Mouse (Mus musculus) lung, adult 2 months (tissue): ENCODE results near the gene Fndc3b. TPM values are rescaled to one million over a fixed set of nuclear protein-coding genes. Genes with fewer than 3 reads are reported as not detected.

Experiments used
- DNase-seq: peaks from one replicate; pipeline ENCODE4 v3.0.0; 2022
- H3K4me1 ChIP-seq: fragments of 200-500 bp; 2 replicates; pipeline ENCODE4 v1.6.1; 2011; ENCODE audit warnings: low read length; ENCODE audit not compliant: control insufficient read depth, insufficient read depth
- H3K4me3 ChIP-seq: fragments of 200-500 bp; replicated peaks from 2 replicates; pipeline ENCODE3; 2011; ENCODE audit warnings: low read depth, mild to moderate bottlenecking, control low read depth, low read length; ENCODE audit errors: extremely low read depth
- CTCF ChIP-seq: fragments of 200-500 bp; IDR thresholded peaks from 2 replicates; pipeline ENCODE4 v1.5.1; 2011; ENCODE audit warnings: mild to moderate bottlenecking, low read length, control low read depth; ENCODE audit not compliant: insufficient read depth
- POLR2A ChIP-seq: fragments of 200-500 bp; IDR thresholded peaks from 2 replicates; pipeline ENCODE4 v1.6.1; 2011; ENCODE audit warnings: low read depth, mild to moderate bottlenecking, control low read depth, low read length, borderline replicate concordance; ENCODE audit errors: extremely low read depth
- WGBS: fragments of 180-500 bp; shearing (Covaris S2); methylation state at CpG from one replicate; pipeline ENCODE4 v1.1.7; 2018; 5-methylcytosine and 5-hydroxymethylcytosine counted together
- polyA plus RNA-seq: library from polyadenylated mRNA; depleted of rRNA; stranded (reverse); fragments of >200 nt; gene quantifications from 2 replicates; pipeline ENCODE4 v1.2.3, GENCODE M21; 2012

The Fndc3b gene
- polyA plus RNA-seq, 1 experiment, result 23.8 TPM

DNA sequence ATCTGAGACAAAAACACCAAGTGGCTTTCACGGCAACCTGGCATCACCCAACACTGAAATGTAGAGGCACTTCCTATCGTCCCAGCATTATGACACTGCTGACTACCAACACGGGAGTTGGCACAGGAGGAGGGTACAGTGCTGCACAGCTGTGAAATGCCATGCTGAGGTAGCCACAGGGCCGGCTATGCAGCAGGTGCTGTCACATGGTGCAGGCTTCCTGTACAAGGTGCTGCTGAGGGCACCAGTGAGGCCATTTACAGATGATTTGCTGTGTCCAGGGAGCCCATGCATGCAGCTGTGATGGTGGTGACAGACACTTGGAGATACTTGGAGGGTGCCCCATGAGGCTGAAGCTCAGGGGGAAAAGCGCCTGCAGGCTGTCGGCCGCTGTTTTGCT lies 249.2 kb downstream of the Fndc3b start:
- 79% methylated on average over 7 of the region's 7 CpGs for WGBS

DNA sequence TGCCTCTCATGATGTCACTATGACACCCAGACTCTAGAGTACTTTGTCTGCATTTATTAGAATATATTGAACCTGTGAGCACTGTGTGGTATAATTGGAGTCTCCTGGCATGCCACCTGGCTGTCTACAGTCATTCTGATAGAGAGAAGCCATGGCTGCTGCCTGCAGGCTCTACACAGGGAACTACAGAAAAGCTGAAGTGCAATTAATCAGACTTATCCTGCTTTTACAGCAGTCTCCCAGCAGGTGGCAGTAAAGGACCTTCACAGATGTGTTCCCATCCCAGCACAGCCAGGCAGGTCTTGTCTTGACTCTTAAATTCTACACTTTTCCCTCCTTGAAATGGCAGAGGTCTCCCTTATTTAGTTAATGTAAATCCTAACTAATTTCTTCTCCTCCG lies 250.1 kb downstream of the Fndc3b start:
- WGBS, result 54% methylated on average over 1 of the region's 1 CpGs
- no peak overlapping the region for H3K4me3 ChIP-seq
- no peaks in the 10 kb centered on the region for H3K4me1 ChIP-seq
- TF ChIP-seq POLR2A (no peak), CTCF (peak; percentile 83)
- DNase-seq, result peak; percentile 56

More for the DNA sequence above, 249.2 kb downstream of the Fndc3b start:
- Histone ChIP-seq H3K4me3 (no peak overlapping the region), H3K4me1 (0 out of 2 replicates have a peak, but pooled peaks cover 3% of the 10 kb centered on the region)
- no peak for DNase-seq
- TF ChIP-seq CTCF, result no peak
- no peak for TF ChIP-seq POLR2A

DNA sequence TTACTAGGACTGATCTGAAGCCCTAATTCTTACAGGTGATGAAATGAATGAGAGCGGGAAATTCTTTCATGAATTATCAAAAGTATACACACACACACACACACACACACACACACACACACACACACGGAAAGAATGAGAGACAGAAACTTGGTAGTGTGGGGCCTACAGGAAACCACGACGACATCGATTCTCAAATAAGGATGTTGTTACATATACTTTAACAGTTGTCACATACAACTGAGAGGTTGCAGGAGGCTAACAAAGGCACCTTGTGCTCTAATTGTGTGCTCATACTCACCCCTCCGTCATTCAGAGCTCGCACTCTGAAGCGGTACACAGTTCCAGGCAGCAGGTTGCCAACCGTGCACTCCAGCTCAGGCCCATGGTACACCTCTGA lies 252.7 kb downstream of the Fndc3b start:
- TF ChIP-seq CTCF, result no peak
- no peak for TF ChIP-seq POLR2A
- DNase-seq, result no peak
- H3K4me1 ChIP-seq, result peaks cover 6% of the 10 kb centered on the region
- WGBS, result 69% methylated on average over 9 of the region's 9 CpGs
- no peak overlapping the region for H3K4me3 ChIP-seq

DNA sequence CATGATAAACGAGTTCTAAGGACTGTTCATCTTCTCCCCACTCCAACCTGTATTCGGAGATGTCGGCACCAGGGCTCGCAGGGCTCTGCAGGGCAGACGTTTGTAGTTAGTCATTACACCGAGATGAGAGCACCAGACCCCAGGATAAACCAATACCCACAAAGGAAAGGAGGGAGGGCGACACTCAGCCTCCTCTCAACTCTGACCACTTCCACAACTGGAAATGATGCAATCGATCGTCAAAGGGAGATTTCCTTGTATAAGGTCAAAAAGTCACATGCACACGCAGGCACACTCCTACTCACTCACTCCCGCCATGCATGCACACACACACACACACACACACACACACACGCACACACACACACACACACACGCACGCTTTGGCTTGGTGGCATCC lies 254.6 kb downstream of the Fndc3b start:
- peaks cover 6% of the 10 kb centered on the region for H3K4me1 ChIP-seq
- WGBS, result 67% methylated on average over 14 of the region's 14 CpGs
- no peak for DNase-seq
- H3K4me3 ChIP-seq, result no peak overlapping the region
- TF ChIP-seq POLR2A (no peak), CTCF (no peak)

DNA sequence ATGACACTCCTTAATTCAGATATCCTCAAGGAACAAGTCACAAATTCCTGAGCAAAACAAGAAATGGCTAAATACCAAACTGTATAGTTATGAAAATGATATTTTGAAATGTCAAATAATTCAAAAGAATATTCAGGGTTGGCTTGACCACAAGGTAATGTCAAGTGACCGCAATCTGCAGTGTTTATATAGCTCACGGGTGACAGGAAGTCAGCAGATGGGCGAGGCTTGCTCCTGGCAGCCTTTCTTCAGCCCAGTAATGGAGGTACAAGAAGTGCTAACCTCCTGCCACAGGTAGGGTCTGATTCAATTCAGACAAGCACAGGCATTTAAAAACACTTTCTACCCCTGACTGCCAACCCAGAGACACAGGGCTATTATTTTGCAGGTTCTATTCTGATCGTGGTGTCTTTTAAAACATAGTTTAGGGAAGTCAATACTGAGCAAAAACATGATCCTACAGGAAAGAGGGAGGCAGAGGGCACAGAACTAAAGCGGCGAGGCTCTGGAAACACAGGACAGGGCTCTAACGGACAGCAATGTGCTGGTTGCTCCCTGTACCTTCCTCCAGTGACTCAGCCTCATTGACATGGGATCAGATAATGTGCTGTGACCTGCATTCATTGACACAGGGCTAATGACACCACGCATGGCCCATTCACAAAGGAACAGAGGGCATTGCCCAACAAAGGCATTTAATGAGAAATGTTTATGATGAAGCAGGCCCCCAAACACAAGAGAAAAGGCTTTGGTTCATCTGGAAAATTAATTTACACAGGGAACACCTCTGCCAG lies 256.5 kb downstream of the Fndc3b start:
- Histone ChIP-seq H3K4me3 (no peak overlapping the region), H3K4me1 (peaks cover 6% of the 10 kb centered on the region)
- WGBS, result 56% methylated on average over 8 of the region's 8 CpGs
- peak; percentile 26 for DNase-seq
- TF ChIP-seq CTCF (no peak), POLR2A (no peak)

DNA sequence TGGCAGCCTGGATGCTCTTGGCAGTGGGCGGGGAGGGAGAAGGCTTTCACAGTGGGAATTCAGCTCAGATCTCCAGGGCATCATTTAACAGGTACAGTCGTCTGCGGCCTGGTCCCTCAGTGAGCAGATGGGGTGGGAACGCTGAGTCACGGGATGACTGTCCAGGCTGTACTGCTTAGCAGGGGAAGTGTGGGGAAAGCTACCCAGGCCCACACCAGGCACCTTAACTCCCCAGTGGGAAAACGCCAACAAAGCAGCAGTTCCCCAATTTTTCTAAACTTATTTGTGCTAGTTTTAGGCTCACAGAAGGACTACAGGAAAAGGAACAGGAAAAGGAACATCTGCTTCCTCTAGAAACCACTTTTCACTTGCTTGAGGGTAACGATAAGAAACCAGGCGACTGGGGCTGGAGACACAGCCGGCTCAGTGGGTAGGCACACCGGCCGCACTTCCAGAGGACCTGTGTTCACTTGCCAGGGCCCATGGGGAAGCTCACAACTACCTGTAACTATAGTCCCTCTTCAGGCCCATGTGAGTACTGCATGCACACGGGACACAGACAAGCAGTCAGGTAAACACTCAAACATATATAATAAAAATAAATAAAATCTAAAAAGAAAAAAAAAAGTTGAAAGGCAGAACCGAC lies 257.5 kb downstream of the Fndc3b start:
- H3K4me3 ChIP-seq, result no peak overlapping the region
- WGBS, result 74% methylated on average over 13 of the region's 13 CpGs
- H3K4me1 ChIP-seq, result peaks cover 6% of the 10 kb centered on the region
- no peak for DNase-seq
- TF ChIP-seq CTCF (no peak), POLR2A (no peak)

DNA sequence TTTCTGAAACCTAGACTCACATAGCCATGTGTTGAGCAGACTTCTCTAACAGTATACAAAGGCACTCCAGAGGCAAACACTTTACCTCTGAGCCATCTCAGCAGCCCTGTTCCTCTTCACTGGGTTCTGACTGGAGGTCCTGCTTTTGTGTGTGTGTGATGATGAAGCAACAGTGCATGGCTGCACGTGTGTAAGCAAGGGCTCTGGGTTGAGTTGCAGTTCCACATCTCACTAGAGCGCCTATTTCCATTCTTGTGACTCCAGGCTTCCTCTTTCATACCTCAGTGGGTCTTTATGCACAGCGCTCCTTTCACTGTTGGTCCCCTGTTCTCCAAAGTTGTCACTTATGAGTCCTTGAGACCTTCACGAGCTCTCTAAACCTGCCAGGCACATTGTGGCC lies 261.7 kb downstream of the Fndc3b start:
- 83% methylated on average over 4 of the region's 4 CpGs for WGBS
- TF ChIP-seq CTCF (no peak), POLR2A (no peak)
- H3K4me1 ChIP-seq, result peaks cover under 1% of the 10 kb centered on the region; the same call in 1 of the 2 replicates
- no peak for DNase-seq
- no peak overlapping the region for H3K4me3 ChIP-seq

DNA sequence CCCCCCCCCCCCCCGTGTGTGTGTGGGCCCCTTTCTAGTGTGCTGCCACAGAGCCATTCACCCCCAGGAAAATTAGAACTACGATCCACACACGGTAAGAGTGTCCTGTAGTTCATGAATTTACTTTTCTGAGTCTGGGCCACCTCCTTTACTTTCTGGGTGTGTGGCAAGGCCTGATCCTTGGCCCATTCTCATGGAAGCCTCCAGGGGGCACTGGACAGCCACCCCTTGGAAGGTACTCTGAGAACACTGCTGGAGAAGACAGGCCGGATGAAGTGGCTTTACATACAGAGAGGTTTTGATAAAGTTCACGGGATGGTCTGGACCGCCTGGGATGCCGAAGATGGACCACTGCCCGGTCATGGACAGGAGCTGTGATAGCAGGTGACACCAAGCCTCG lies 262.7 kb downstream of the Fndc3b start:
- 85% methylated on average over 9 of the region's 9 CpGs for WGBS
- Histone ChIP-seq H3K4me3 (no peak overlapping the region), H3K4me1 (no peaks in the 10 kb centered on the region)
- no peak for DNase-seq
- TF ChIP-seq CTCF, result peak; percentile 35; the same call in 1 of the 2 replicates
- TF ChIP-seq POLR2A, result no peak

DNA sequence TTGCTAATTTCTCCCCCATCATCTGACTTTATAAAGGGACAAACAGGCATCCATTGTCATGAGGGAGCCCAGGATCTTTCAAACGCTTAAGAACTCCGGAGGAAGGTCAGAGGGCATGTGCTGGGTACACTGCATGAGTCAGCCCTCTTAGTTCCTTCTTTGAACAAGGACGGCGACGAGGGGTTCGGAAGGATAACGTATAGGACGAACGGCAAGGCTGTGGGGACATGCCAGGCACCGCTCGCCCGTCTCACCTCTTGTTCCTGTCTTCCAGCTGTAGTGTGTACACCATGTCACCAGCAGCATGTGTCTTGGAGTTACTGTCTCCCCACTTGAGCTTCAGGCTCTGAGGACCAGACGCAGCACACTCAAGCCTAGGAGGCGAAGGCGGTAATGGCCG lies 271.4 kb downstream of the Fndc3b start:
- no peak overlapping the region for H3K4me3 ChIP-seq
- no peak for DNase-seq
- WGBS, result 61% methylated on average over 16 of the region's 16 CpGs
- TF ChIP-seq CTCF (no peak), POLR2A (no peak)
- H3K4me1 ChIP-seq, result no peaks in the 10 kb centered on the region
